22 mouse cellular contexts compared by ENCODE assay signal in genomic region chr8:97651802-97652201, GRCm38 (mm10).
A peak's percentile ranks its signal among the peaks of the same experiment; 100 is the strongest.
DNase-seq lines count a peak whose midpoint lies in the region; ATAC-seq and TF ChIP-seq lines count a peak whose summit lies in the region.
"Had no signal": no experiment of that assay in that cellular context is flagged by ENCODE, and none has a peak within 500 bp of the region (broad histone marks: within the 10 kb centered on the region; RNA-seq: fewer than 3 reads in every experiment).

No protein-coding gene starts in this region.

- peak; percentile 41; the same call in 1 of the 2 replicates for ATAC-seq in forebrain, embryonic 13.5 days
- no peak for ATAC-seq in forebrain, postnatal 0 days
- ATAC-seq in midbrain, embryonic 16.5 days: no peak
- no peak for ATAC-seq in embryonic facial prominence, embryonic 14.5 days (ENCODE audit: low read depth)
- ATAC-seq in frontal cortex, adult (ENCODE audit: low TSS enrichment): no peak
- ATAC-seq: activated CD4-positive, CD25-positive, alpha-beta regulatory T cell, adult 4 months had no signal

- no peak overlapping the region for H3K4me2 ChIP-seq in forebrain, embryonic 13.5 days
- H3K4me2 ChIP-seq in forebrain, postnatal 0 days (ENCODE audit: low read depth): no peak overlapping the region
- no peak overlapping the region for H3K4me2 ChIP-seq in midbrain, embryonic 16.5 days (ENCODE audit: low read length)
- no peak overlapping the region for H3K4me2 ChIP-seq in embryonic facial prominence, embryonic 14.5 days (ENCODE audit: low read depth, low read length)
- H3K4me2 ChIP-seq: heart, embryonic 12.5 days; hindbrain, embryonic 13.5 days had no signal

- H3K27me3 ChIP-seq in forebrain, embryonic 13.5 days: no peaks in the 10 kb centered on the region
- H3K27me3 ChIP-seq in forebrain, postnatal 0 days (ENCODE audit: insufficient read depth, low read length): no peaks in the 10 kb centered on the region
- H3K27me3 ChIP-seq in midbrain, embryonic 10.5 days (ENCODE audit: low read depth, poor library complexity, severe bottlenecking): no peaks in the 10 kb centered on the region
- H3K27me3 ChIP-seq in midbrain, embryonic 16.5 days (ENCODE audit: control insufficient read depth, insufficient read depth, low read depth, low read length): no peaks in the 10 kb centered on the region
- H3K27me3 ChIP-seq in embryonic facial prominence, embryonic 14.5 days (replicated peaks; ENCODE audit: control insufficient read depth, insufficient read depth, low read length): no peaks in the 10 kb centered on the region
- H3K27me3 ChIP-seq: heart, embryonic 12.5 days; hindbrain, embryonic 13.5 days had no signal

- H3K27ac ChIP-seq in forebrain, embryonic 13.5 days: no peak overlapping the region
- no peak overlapping the region for H3K27ac ChIP-seq in forebrain, postnatal 0 days (ENCODE audit: low read depth, low read length)
- H3K27ac ChIP-seq in midbrain, embryonic 10.5 days (replicated peaks): no peak overlapping the region
- no peak overlapping the region for H3K27ac ChIP-seq in midbrain, embryonic 16.5 days (ENCODE audit: low read length)
- H3K27ac ChIP-seq in embryonic facial prominence, embryonic 14.5 days (replicated peaks; ENCODE audit: low read depth, low read length): no peak overlapping the region
- H3K27ac ChIP-seq: forebrain, embryonic 10.5 days; hindbrain, embryonic 13.5 days; kidney, postnatal 0 days; left cerebral cortex, adult 2 months; stomach, postnatal 0 days had no signal

- H3K4me1 ChIP-seq in forebrain, embryonic 13.5 days: no peaks in the 10 kb centered on the region
- H3K4me1 ChIP-seq in forebrain, postnatal 0 days (ENCODE audit: insufficient read depth): no peaks in the 10 kb centered on the region
- no peaks in the 10 kb centered on the region for H3K4me1 ChIP-seq in midbrain, embryonic 10.5 days
- no peaks in the 10 kb centered on the region for H3K4me1 ChIP-seq in midbrain, embryonic 16.5 days (ENCODE audit: control insufficient read depth, insufficient read depth, low read length)
- no peaks in the 10 kb centered on the region for H3K4me1 ChIP-seq in embryonic facial prominence, embryonic 14.5 days (ENCODE audit: control insufficient read depth, insufficient read depth, low read length)
- H3K4me1 ChIP-seq: forebrain, embryonic 10.5 days; heart, embryonic 12.5 days; hindbrain, embryonic 13.5 days had no signal

- DNase-seq in forebrain, postnatal 0 days: no peak
- peak; percentile 18 for DNase-seq in midbrain, embryonic 10.5 days (ENCODE audit: low spot score)
- peak; percentile 1 for DNase-seq in embryonic facial prominence, embryonic 14.5 days (ENCODE audit: low spot score)
- DNase-seq in retina, embryonic 14.5 days (ENCODE audit: low spot score): peak; percentile 27
- DNase-seq: adrenal gland, postnatal 10 days; cerebellum, adult 8-10 months; gastrocnemius, postnatal 25 days; heart, adult 18-20 months; heart, postnatal 14 days; kidney, adult 2 months; lung, postnatal 10 days; right cerebral cortex, postnatal 14 days had no signal

- no peaks in the 10 kb centered on the region for H3K36me3 ChIP-seq in forebrain, embryonic 13.5 days (ENCODE audit: poor library complexity, severe bottlenecking)
- no peaks in the 10 kb centered on the region for H3K36me3 ChIP-seq in forebrain, postnatal 0 days (ENCODE audit: insufficient read depth)
- H3K36me3 ChIP-seq in midbrain, embryonic 10.5 days: no peaks in the 10 kb centered on the region
- H3K36me3 ChIP-seq in midbrain, embryonic 16.5 days (ENCODE audit: control insufficient read depth, insufficient read depth, low read length): no peaks in the 10 kb centered on the region
- no peaks in the 10 kb centered on the region for H3K36me3 ChIP-seq in embryonic facial prominence, embryonic 14.5 days (ENCODE audit: control insufficient read depth, insufficient read depth, low read length)
- H3K36me3 ChIP-seq: forebrain, embryonic 10.5 days; heart, embryonic 12.5 days; hindbrain, embryonic 13.5 days had no signal

- H3K9ac ChIP-seq in forebrain, embryonic 13.5 days: no peak overlapping the region
- no peak overlapping the region for H3K9ac ChIP-seq in forebrain, postnatal 0 days
- no peak overlapping the region for H3K9ac ChIP-seq in midbrain, embryonic 16.5 days (ENCODE audit: low read depth, low read length)
- H3K9ac ChIP-seq in embryonic facial prominence, embryonic 14.5 days (ENCODE audit: low read depth, low read length): no peak overlapping the region
- H3K9ac ChIP-seq: heart, embryonic 12.5 days; hindbrain, embryonic 13.5 days had no signal

- WGBS in forebrain, embryonic 13.5 days: 71% methylated on average over 4 of the region's 4 CpGs
- WGBS in forebrain, postnatal 0 days: 73% methylated on average over 4 of the region's 4 CpGs
- 55% methylated on average over 4 of the region's 4 CpGs for WGBS in midbrain, embryonic 10.5 days
- WGBS in midbrain, embryonic 16.5 days: 35% methylated on average over 4 of the region's 4 CpGs
- WGBS in embryonic facial prominence, embryonic 14.5 days: 65% methylated on average over 4 of the region's 4 CpGs

- no peaks in the 10 kb centered on the region for H3K9me3 ChIP-seq in forebrain, embryonic 13.5 days (replicated peaks)
- H3K9me3 ChIP-seq in forebrain, postnatal 0 days (ENCODE audit: low read length): no peaks in the 10 kb centered on the region
- no peaks in the 10 kb centered on the region for H3K9me3 ChIP-seq in midbrain, embryonic 10.5 days (replicated peaks)
- H3K9me3 ChIP-seq in midbrain, embryonic 16.5 days (replicated peaks; ENCODE audit: control insufficient read depth, low read length, poor library complexity, severe bottlenecking): no peaks in the 10 kb centered on the region
- 0 out of 2 replicates have a peak, but pooled peaks cover 4% of the 10 kb centered on the region for H3K9me3 ChIP-seq in embryonic facial prominence, embryonic 14.5 days (ENCODE audit: control insufficient read depth, low read length)
- H3K9me3 ChIP-seq: forebrain, embryonic 10.5 days; heart, embryonic 12.5 days; hindbrain, embryonic 13.5 days had no signal

- TF ChIP-seq CTCF in forebrain, postnatal 0 days (IDR thresholded peaks at IDR 0.05; ENCODE audit: low read depth): no peak

- no peak overlapping the region for H3K4me3 ChIP-seq in forebrain, embryonic 13.5 days
- H3K4me3 ChIP-seq in forebrain, postnatal 0 days (ENCODE audit: low read depth, low read length): no peak overlapping the region
- H3K4me3 ChIP-seq in midbrain, embryonic 10.5 days: no peak overlapping the region
- H3K4me3 ChIP-seq in midbrain, embryonic 16.5 days (ENCODE audit: low read depth, low read length): no peak overlapping the region
- no peak overlapping the region for H3K4me3 ChIP-seq in embryonic facial prominence, embryonic 14.5 days (ENCODE audit: low read depth, low read length)
- H3K4me3 ChIP-seq: forebrain, embryonic 10.5 days; heart, embryonic 12.5 days; hindbrain, embryonic 13.5 days; left cerebral cortex, adult 2 months had no signal
